Mouse (Mus musculus) hindbrain, embryonic 15.5 days (tissue): ENCODE measurements at regions not wholly inside any gene's neighbourhood (a gene's known extent, or its start where the extent isn't known, plus 50 kb on each side); places are given as distances from the start of the nearest gene placed in this dataset.

Source experiments
- ATAC-seq: fragments of 200-750 bp; cut with Nextera tagmentation; 2 replicates; pipeline ENCODE4 v1.8.0; 2017; ENCODE audit warnings: low read depth, moderate number of reproducible peaks, moderate TSS enrichment; ENCODE audit not compliant: low FRiP score
- H3K27ac ChIP-seq: fragments of 300-500 bp; sonication (generic); replicated peaks from 2 replicates; pipeline ENCODE4 v1.5.1; 2015; ENCODE audit warnings: mild to moderate bottlenecking, inconsistent platforms
- H3K27me3 ChIP-seq: fragments of 300-500 bp; sonication (generic); 2 replicates; pipeline ENCODE4 v1.6.1; 2015; ENCODE audit warnings: control low read depth, inconsistent platforms
- H3K36me3 ChIP-seq: fragments of 300-500 bp; sonication (generic); 2 replicates; pipeline ENCODE4 v1.6.1; 2015; ENCODE audit warnings: control low read depth, inconsistent platforms
- H3K4me1 ChIP-seq: fragments of 300-500 bp; sonication (generic); replicated peaks from 2 replicates; pipeline ENCODE4 v1.6.1; 2015; ENCODE audit warnings: control low read depth, inconsistent platforms
- H3K4me2 ChIP-seq: fragments of 300-500 bp; sonication (generic); 2 replicates; pipeline ENCODE4 v1.6.1; 2015; ENCODE audit warnings: moderate library complexity, mild to moderate bottlenecking, inconsistent platforms
- H3K4me3 ChIP-seq: fragments of 300-500 bp; sonication (generic); 2 replicates; pipeline ENCODE4 v1.5.1; 2015; ENCODE audit warnings: mild to moderate bottlenecking, inconsistent platforms
- H3K9ac ChIP-seq: fragments of 300-500 bp; sonication (generic); 2 replicates; pipeline ENCODE4 v1.6.1; 2015; ENCODE audit warnings: inconsistent platforms
- H3K9me3 ChIP-seq: fragments of 300-500 bp; sonication (generic); 2 replicates; pipeline ENCODE4 v1.6.1; 2016; ENCODE audit warnings: control low read depth, inconsistent platforms
- WGBS: fragments of 180-500 bp; shearing (Covaris S2); methylation state at CpG from one replicate; pipeline ENCODE4 v1.1.7; 2015; 5-methylcytosine and 5-hydroxymethylcytosine counted together

GRCm38 (mm10) chr5:76055849-76056248 lies 77.6 kb upstream of the Kdr start:
- no peak overlapping the region for H3K4me2 ChIP-seq
- 74% methylated on average over 2 of the region's 2 CpGs for WGBS
- H3K4me3 ChIP-seq: no peak overlapping the region
- no peaks in the 10 kb centered on the region for H3K4me1 ChIP-seq
- no peaks in the 10 kb centered on the region for H3K9me3 ChIP-seq
- no peaks in the 10 kb centered on the region for H3K36me3 ChIP-seq
- no peaks in the 10 kb centered on the region for H3K27me3 ChIP-seq
- H3K27ac ChIP-seq: no peak overlapping the region
- ATAC-seq: no peak
- H3K9ac ChIP-seq: no peak overlapping the region

GRCm38 (mm10) chr5:76052782-76053181 lies 74.5 kb upstream of the Kdr start:
- H3K36me3 ChIP-seq: no peaks in the 10 kb centered on the region
- no peak overlapping the region for H3K9ac ChIP-seq
- H3K4me2 ChIP-seq: no peak overlapping the region
- no peaks in the 10 kb centered on the region for H3K9me3 ChIP-seq
- no peak overlapping the region for H3K27ac ChIP-seq
- ATAC-seq: no peak
- H3K4me1 ChIP-seq: no peaks in the 10 kb centered on the region
- 100% methylated on average over 1 of the region's 1 CpGs for WGBS
- H3K4me3 ChIP-seq: no peak overlapping the region
- H3K27me3 ChIP-seq: no peaks in the 10 kb centered on the region

- no peak overlapping the region for H3K9ac ChIP-seq
- WGBS: 90% methylated on average over 2 of the region's 2 CpGs
- no peaks in the 10 kb centered on the region for H3K36me3 ChIP-seq
- H3K4me2 ChIP-seq: no peak overlapping the region
- no peak for ATAC-seq
- H3K27me3 ChIP-seq: no peaks in the 10 kb centered on the region
- H3K9me3 ChIP-seq: no peaks in the 10 kb centered on the region
- no peak overlapping the region for H3K4me3 ChIP-seq
- H3K27ac ChIP-seq: no peak overlapping the region
- no peaks in the 10 kb centered on the region for H3K4me1 ChIP-seq
Measured at GRCm38 (mm10) chr5:76051658-76052057, 73.4 kb upstream of the Kdr start.

GRCm38 (mm10) chr5:76048103-76048874 lies 70.0 kb upstream of the Kdr start:
- Histone ChIP-seq H3K27ac (no peak overlapping the region), H3K36me3 (no peaks in the 10 kb centered on the region), H3K4me1 (no peaks in the 10 kb centered on the region), H3K4me3 (no peak overlapping the region), H3K4me2 (no peak overlapping the region), H3K9ac (no peak overlapping the region), H3K27me3 (no peaks in the 10 kb centered on the region), H3K9me3 (no peaks in the 10 kb centered on the region)
- 91% methylated on average over 9 of the region's 9 CpGs for WGBS
- no peak for ATAC-seq

GRCm38 (mm10) chr5:76043521-76044510 lies 65.6 kb upstream of the Kdr start:
- H3K4me2 ChIP-seq: no peak overlapping the region
- no peak overlapping the region for H3K4me3 ChIP-seq
- no peak overlapping the region for H3K27ac ChIP-seq
- no peak overlapping the region for H3K9ac ChIP-seq
- WGBS: 84% methylated on average over 14 of the region's 14 CpGs
- no peaks in the 10 kb centered on the region for H3K27me3 ChIP-seq
- H3K9me3 ChIP-seq: no peaks in the 10 kb centered on the region
- H3K4me1 ChIP-seq: no peaks in the 10 kb centered on the region
- no peak for ATAC-seq
- no peaks in the 10 kb centered on the region for H3K36me3 ChIP-seq

GRCm38 (mm10) chr5:76040454-76041203 lies 62.4 kb upstream of the Kdr start:
- 74% methylated on average over 10 of the region's 10 CpGs for WGBS
- Histone ChIP-seq H3K4me3 (no peak overlapping the region), H3K4me1 (no peaks in the 10 kb centered on the region)

GRCm38 (mm10) chr5:76028729-76029128 lies 50.5 kb upstream of the Kdr start:
- WGBS: 50% methylated on average over 4 of the region's 4 CpGs

More at GRCm38 (mm10) chr5:76040454-76041203, 62.4 kb upstream of the Kdr start:
- H3K36me3 ChIP-seq: no peaks in the 10 kb centered on the region
- no peak overlapping the region for H3K4me2 ChIP-seq
- 0 out of 2 replicates have a peak, but pooled peaks cover 5% of the 10 kb centered on the region for H3K9me3 ChIP-seq
- no peaks in the 10 kb centered on the region for H3K27me3 ChIP-seq
- no peak for ATAC-seq
- no peak overlapping the region for H3K9ac ChIP-seq
- no peak overlapping the region for H3K27ac ChIP-seq

More at GRCm38 (mm10) chr5:76028729-76029128, 50.5 kb upstream of the Kdr start:
- Histone ChIP-seq H3K9me3 (no peaks in the 10 kb centered on the region), H3K4me3 (no peak overlapping the region), H3K9ac (no peak overlapping the region), H3K36me3 (no peaks in the 10 kb centered on the region), H3K4me1 (no peaks in the 10 kb centered on the region), H3K4me2 (no peak overlapping the region), H3K27ac (no peak overlapping the region), H3K27me3 (no peaks in the 10 kb centered on the region)
- ATAC-seq: no peak
